Mouse (Mus musculus): Measurements from ENCODE around the gene Hat1. TPM values are rescaled to one million over a fixed set of nuclear protein-coding genes. Genes with fewer than 3 reads are reported as not detected.

The Hat1 gene
- total and polyA plus RNA-seq, 3 experiments: 91.6 to 292 (median 167) TPM

- peaks cover 17 to 41% of the 10 kb centered on the region in 2 experiments for H3K36me3 ChIP-seq (replicated peaks in 1 of 2; ENCODE audit: control insufficient read depth in 1 of 2, insufficient read depth in 1 of 2, low read length in 1 of 2)
- peaks cover 11% of the 10 kb centered on the region for H3K79me2 ChIP-seq (replicated peaks; ENCODE audit: control insufficient read depth, extremely low read depth, insufficient read depth, poor library complexity, severe bottlenecking)
- peaks cover 15 to 35% of the 10 kb centered on the region in 2 experiments for H3K4me1 ChIP-seq (ENCODE audit: control insufficient read depth in 1 of 2, insufficient read depth in 2 of 2)
- no peaks in the 10 kb centered on the region for H3K27me3 ChIP-seq (replicated peaks)
- no peak overlapping the region for H3K27ac ChIP-seq (ENCODE audit: insufficient read depth, low read depth)
- H3K4me3 ChIP-seq (replicated peaks in 1 of 3; ENCODE audit: low read depth in 2 of 3, low read length in 2 of 3, poor library complexity in 1 of 3): no peak overlapping the region
- no peak for DNase-seq (ENCODE audit: extremely low read depth)
- in situ Hi-C loops (cut with MboI; ENCODE audit: low pct_ligation_motif_present, low pct_unique_long_range_greater_than_20kb, low sequenced_read_pairs) (no loop called here), dilution Hi-C loops (cut with MboI; ENCODE audit: extremely low pct_ligation_motif_present, extremely low pct_unique_long_range_greater_than_20kb, low sequenced_read_pairs) (no loop called here)
- TF ChIP-seq GABPA (IDR thresholded peaks at IDR 0.05; ENCODE audit: insufficient replicate concordance, low read depth, low read length) (no peak), TBP (conservative IDR thresholded peaks at IDR 0.05; ENCODE audit: low read depth, low read length) (no peak), BHLHE40 (IDR thresholded peaks at IDR 0.05; ENCODE audit: low read depth, low read length) (no peak), MXI1 (IDR thresholded peaks at IDR 0.05; ENCODE audit: low read depth, low read length) (no peak)
- H3K4me2 ChIP-seq (ENCODE audit: insufficient read depth, low read depth, poor library complexity, severe bottlenecking): no peak overlapping the region
- peaks cover 8% of the 10 kb centered on the region for H3K9me3 ChIP-seq (replicated peaks; ENCODE audit: low read length)
- no peak overlapping the region for H3K9ac ChIP-seq (ENCODE audit: insufficient read depth, low read depth)
These were observed 48.6 kb upstream of the Hat1 start for GRCm38 (mm10) chr2:71340126-71340525.

GRCm38 (mm10) chr2:71343884-71344640 lies 44.7 kb upstream of the Hat1 start:
- Histone ChIP-seq H3K27me3 (replicated peaks) (no peaks in the 10 kb centered on the region), H3K9ac (ENCODE audit: insufficient read depth, low read depth) (no peak overlapping the region), H3K4me3 (replicated peaks in 1 of 3; ENCODE audit: low read depth in 2 of 3, low read length in 2 of 3, poor library complexity in 1 of 3) (no peak overlapping the region), H3K4me2 (ENCODE audit: insufficient read depth, low read depth, poor library complexity, severe bottlenecking) (no peak overlapping the region), H3K36me3 (replicated peaks in 1 of 2; ENCODE audit: control insufficient read depth in 1 of 2, insufficient read depth in 1 of 2, low read length in 1 of 2) (peaks cover 17 to 69% of the 10 kb centered on the region in 2 experiments), H3K9me3 (replicated peaks; ENCODE audit: low read length) (peaks cover 8% of the 10 kb centered on the region), H3K27ac (ENCODE audit: insufficient read depth, low read depth) (no peak overlapping the region), H3K4me1 (ENCODE audit: control insufficient read depth in 1 of 2, insufficient read depth in 2 of 2) (peaks cover 2 to 13% of the 10 kb centered on the region in 2 experiments; a peak in 2 of 4 replicates), H3K79me2 (replicated peaks; ENCODE audit: control insufficient read depth, extremely low read depth, insufficient read depth, poor library complexity, severe bottlenecking) (peaks cover 3% of the 10 kb centered on the region)
- dilution Hi-C loops (cut with MboI; ENCODE audit: extremely low pct_ligation_motif_present, extremely low pct_unique_long_range_greater_than_20kb, low sequenced_read_pairs) (no loop called here), in situ Hi-C loops (cut with MboI; ENCODE audit: low pct_ligation_motif_present, low pct_unique_long_range_greater_than_20kb, low sequenced_read_pairs) (no loop called here)
- DNase-seq (ENCODE audit: extremely low read depth): no peak
- no peak for TF ChIP-seq PAX5 (IDR thresholded peaks at IDR 0.05; ENCODE audit: low read length)
- no peak for TF ChIP-seq MAX (IDR thresholded peaks at IDR 0.05; ENCODE audit: low read length)
- TF ChIP-seq CTCF (conservative IDR thresholded peaks at IDR 0.05 in 1 of 2, IDR thresholded peaks at IDR 0.05 in 1 of 2; ENCODE audit: low read depth in 2 of 2, low read length in 2 of 2): 0 out of 4 replicates have a peak, but pooled peaks of 1 of the 2 experiments have one; percentile 16
- TF ChIP-seq POLR2A (IDR thresholded peaks at IDR 0.05; ENCODE audit: low read depth, low read length): no peak

GRCm38 (mm10) chr2:71347160-71347559 lies 41.6 kb upstream of the Hat1 start:
- H3K27ac ChIP-seq (ENCODE audit: insufficient read depth, low read depth): no peak overlapping the region
- in situ Hi-C loops (cut with MboI; ENCODE audit: low pct_ligation_motif_present, low pct_unique_long_range_greater_than_20kb, low sequenced_read_pairs) (no loop called here), dilution Hi-C loops (cut with MboI; ENCODE audit: extremely low pct_ligation_motif_present, extremely low pct_unique_long_range_greater_than_20kb, low sequenced_read_pairs) (no loop called here)
- no peak overlapping the region for H3K9ac ChIP-seq (ENCODE audit: insufficient read depth, low read depth)
- H3K4me1 ChIP-seq (ENCODE audit: control insufficient read depth in 1 of 2, insufficient read depth in 2 of 2): peaks cover 0 to under 1% of the 10 kb centered on the region in 2 experiments; a peak in 1 of 4 replicates
- no peaks in the 10 kb centered on the region for H3K27me3 ChIP-seq (replicated peaks)
- DNase-seq (ENCODE audit: extremely low read depth): no peak
- TF ChIP-seq RAD21 (IDR thresholded peaks at IDR 0.05; ENCODE audit: low read depth, low read length): no peak
- H3K4me2 ChIP-seq (ENCODE audit: insufficient read depth, low read depth, poor library complexity, severe bottlenecking): no peak overlapping the region
- peaks cover 7% of the 10 kb centered on the region for H3K79me2 ChIP-seq (replicated peaks; ENCODE audit: control insufficient read depth, extremely low read depth, insufficient read depth, poor library complexity, severe bottlenecking)
- H3K4me3 ChIP-seq (replicated peaks in 1 of 3; ENCODE audit: low read depth in 2 of 3, low read length in 2 of 3, poor library complexity in 1 of 3): no peak overlapping the region
- H3K36me3 ChIP-seq (replicated peaks in 1 of 2; ENCODE audit: control insufficient read depth in 1 of 2, insufficient read depth in 1 of 2, low read length in 1 of 2): peaks cover 15 to 66% of the 10 kb centered on the region in 2 experiments
- peaks cover 8% of the 10 kb centered on the region for H3K9me3 ChIP-seq (replicated peaks; ENCODE audit: low read length)
